Mouse (Mus musculus) neural tube, embryonic 14.5 days (tissue): ENCODE results near the gene Pcx. TPM values are rescaled to one million over a fixed set of nuclear protein-coding genes. Genes with fewer than 3 reads are reported as not detected.

Experiments used
- ATAC-seq: fragments of 200-750 bp; cut with Nextera tagmentation; 2 replicates; pipeline ENCODE4 v1.8.0; 2017; ENCODE audit warnings: low read depth, mild to moderate bottlenecking, moderate TSS enrichment, moderate library complexity
- H3K27ac ChIP-seq: fragments of 300-500 bp; sonication (generic); 2 replicates; pipeline ENCODE4 v1.5.1; 2014; ENCODE audit warnings: low read depth, mild to moderate bottlenecking, control low read depth, low read length, moderate library complexity, mixed read lengths
- H3K27me3 ChIP-seq: fragments of 300-500 bp; sonication (generic); 2 replicates; pipeline ENCODE4 v1.6.1; 2014; ENCODE audit warnings: low read length; ENCODE audit not compliant: control insufficient read depth, insufficient read depth
- H3K36me3 ChIP-seq: fragments of 300-500 bp; sonication (generic); 2 replicates; pipeline ENCODE4 v1.6.1; 2014; ENCODE audit warnings: low read length, mixed read lengths; ENCODE audit not compliant: control insufficient read depth, insufficient read depth
- H3K4me1 ChIP-seq: fragments of 300-500 bp; sonication (generic); 2 replicates; pipeline ENCODE4 v1.6.1; 2014; ENCODE audit warnings: low read length; ENCODE audit not compliant: control insufficient read depth, insufficient read depth
- H3K4me2 ChIP-seq: fragments of 300-500 bp; sonication (generic); 2 replicates; pipeline ENCODE4 v1.6.1; 2014; ENCODE audit warnings: mild to moderate bottlenecking, low read depth, low read length, control low read depth
- H3K4me3 ChIP-seq: fragments of 300-500 bp; sonication (generic); 2 replicates; pipeline ENCODE4 v1.5.1; 2014; ENCODE audit warnings: low read depth, low read length, control low read depth, mixed read lengths
- H3K9ac ChIP-seq: fragments of 300-500 bp; sonication (generic); replicated peaks from 2 replicates; pipeline ENCODE4 v1.6.1; 2014; ENCODE audit warnings: low read depth, mild to moderate bottlenecking, control low read depth, low read length, mixed read lengths
- H3K9me3 ChIP-seq: fragments of 300-500 bp; sonication (generic); 2 replicates; pipeline ENCODE4 v1.6.1; 2016; ENCODE audit warnings: low read length; ENCODE audit not compliant: control insufficient read depth
- WGBS: fragments of 180-500 bp; shearing (Covaris S2); extraction: QIAGEN DNeasy Blood & Tissue Kit; methylation state at CpG from one replicate; pipeline ENCODE4 v1.1.7; 2014; 5-methylcytosine and 5-hydroxymethylcytosine counted together
- polyA plus RNA-seq: library from polyadenylated mRNA; unstranded; fragments of >200 nt; fragmentation: Nextera tagmentation; extraction: Ambion mirVana; gene quantifications from 2 replicates; pipeline ENCODE4 v1.2.1, GENCODE M21; 2014

The Pcx gene
- polyA plus RNA-seq, 1 experiment from 2014 or later: 22.5 TPM

- Histone ChIP-seq H3K27ac (no peak overlapping the region), H3K4me3 (no peak overlapping the region), H3K9ac (no peak overlapping the region), H3K36me3 (no peaks in the 10 kb centered on the region), H3K4me1 (no peaks in the 10 kb centered on the region), H3K9me3 (no peaks in the 10 kb centered on the region), H3K27me3 (no peaks in the 10 kb centered on the region), H3K4me2 (no peak overlapping the region)
- WGBS: 88% methylated on average over 20 of the region's 20 CpGs
- ATAC-seq: no peak
Observed at GRCm38 (mm10) chr19:4602459-4602858, 92.2 kb downstream of the Pcx start.

GRCm38 (mm10) chr19:4603801-4604723 lies 93.8 kb downstream of the Pcx start:
- Histone ChIP-seq H3K9me3 (no peaks in the 10 kb centered on the region), H3K4me2 (no peak overlapping the region), H3K9ac (no peak overlapping the region), H3K27me3 (no peaks in the 10 kb centered on the region), H3K27ac (no peak overlapping the region), H3K4me1 (no peaks in the 10 kb centered on the region), H3K4me3 (no peak overlapping the region), H3K36me3 (no peaks in the 10 kb centered on the region)
- WGBS: 40% methylated on average over 24 of the region's 24 CpGs
- ATAC-seq: no peak; the same call in 1 of the 2 replicates

GRCm38 (mm10) chr19:4605654-4606053 lies 95.4 kb downstream of the Pcx start:
- ATAC-seq: no peak
- Histone ChIP-seq H3K4me2 (no peak overlapping the region), H3K4me3 (no peak overlapping the region), H3K9me3 (no peaks in the 10 kb centered on the region), H3K4me1 (no peaks in the 10 kb centered on the region), H3K27ac (no peak overlapping the region), H3K9ac (no peak overlapping the region), H3K36me3 (no peaks in the 10 kb centered on the region), H3K27me3 (no peaks in the 10 kb centered on the region)
- 90% methylated on average over 4 of the region's 4 CpGs for WGBS

GRCm38 (mm10) chr19:4607406-4607805 lies 97.1 kb downstream of the Pcx start:
- H3K27me3 ChIP-seq: no peaks in the 10 kb centered on the region
- 88% methylated on average over 12 of the region's 12 CpGs for WGBS
- H3K36me3 ChIP-seq: peaks cover 12% of the 10 kb centered on the region
- H3K4me3 ChIP-seq: no peak overlapping the region
- no peak overlapping the region for H3K4me2 ChIP-seq
- ATAC-seq: no peak
- H3K27ac ChIP-seq: no peak overlapping the region
- H3K9ac ChIP-seq: no peak overlapping the region
- no peaks in the 10 kb centered on the region; the same call in 1 of the 2 replicates for H3K4me1 ChIP-seq
- H3K9me3 ChIP-seq: no peaks in the 10 kb centered on the region

GRCm38 (mm10) chr19:4608511-4608910 lies 98.2 kb downstream of the Pcx start:
- no peak overlapping the region for H3K27ac ChIP-seq
- H3K4me3 ChIP-seq: no peak overlapping the region
- no peaks in the 10 kb centered on the region for H3K9me3 ChIP-seq
- peaks cover 9% of the 10 kb centered on the region for H3K4me1 ChIP-seq
- H3K36me3 ChIP-seq: peaks cover 23% of the 10 kb centered on the region
- ATAC-seq: no peak
- 88% methylated on average over 4 of the region's 4 CpGs for WGBS
- H3K9ac ChIP-seq: no peak overlapping the region
- no peak overlapping the region for H3K4me2 ChIP-seq
- H3K27me3 ChIP-seq: no peaks in the 10 kb centered on the region

GRCm38 (mm10) chr19:4610109-4610508 lies 99.8 kb downstream of the Pcx start:
- Histone ChIP-seq H3K27me3 (no peaks in the 10 kb centered on the region), H3K4me2 (no peak overlapping the region), H3K9ac (no peak overlapping the region), H3K4me3 (no peak overlapping the region), H3K9me3 (no peaks in the 10 kb centered on the region), H3K36me3 (peaks cover 28% of the 10 kb centered on the region), H3K27ac (no peak overlapping the region), H3K4me1 (peaks cover 21% of the 10 kb centered on the region)
- 56% methylated on average over 4 of the region's 4 CpGs for WGBS
- no peak for ATAC-seq

GRCm38 (mm10) chr19:4612181-4612961 lies 102.1 kb downstream of the Pcx start:
- ATAC-seq: no peak

GRCm38 (mm10) chr19:4613464-4614304 lies 103.4 kb downstream of the Pcx start:
- Histone ChIP-seq H3K36me3 (peaks cover 28% of the 10 kb centered on the region), H3K4me2 (peak overlapping the region; percentile 74), H3K4me1 (peaks cover 24% of the 10 kb centered on the region), H3K4me3 (peak overlapping the region; percentile 91), H3K9ac (0 out of 2 replicates have a peak overlapping the region, but pooled peaks have one; percentile 25), H3K27me3 (no peaks in the 10 kb centered on the region), H3K27ac (no peak overlapping the region), H3K9me3 (no peaks in the 10 kb centered on the region)
- ATAC-seq: no peak
- 91% methylated on average over 33 of the region's 33 CpGs for WGBS

More at GRCm38 (mm10) chr19:4612181-4612961, 102.1 kb downstream of the Pcx start:
- Histone ChIP-seq H3K27ac (no peak overlapping the region), H3K4me2 (no peak overlapping the region; the same call in 1 of the 2 replicates), H3K9me3 (no peaks in the 10 kb centered on the region), H3K4me1 (peaks cover 24% of the 10 kb centered on the region), H3K4me3 (no peak overlapping the region), H3K9ac (no peak overlapping the region), H3K36me3 (peaks cover 28% of the 10 kb centered on the region), H3K27me3 (no peaks in the 10 kb centered on the region)
- 91% methylated on average over 19 of the region's 19 CpGs for WGBS
